Mouse (Mus musculus) stomach, adult 2 months (tissue): ENCODE measurements around the gene Sox5. TPM values are rescaled to one million over a fixed set of nuclear protein-coding genes. Genes with fewer than 3 reads are reported as not detected.

Experiments used
- polyA plus RNA-seq: library from polyadenylated mRNA; depleted of rRNA; stranded (reverse); fragments of >200 nt; gene quantifications from 2 replicates; pipeline ENCODE4 v1.2.3, GENCODE M21; 2012; rRNA removed

Gene Sox5
- 0.44 and 0.62 TPM in 2 replicates for polyA plus RNA-seq

GRCm38 (mm10) chr6:144781431-144782030 is at the start of gene Sox5:
Sox5 (minus strand) TSS chr6:144781977.

